Mouse (Mus musculus): ENCODE results near the gene Rom1. TPM values are rescaled to one million over a fixed set of nuclear protein-coding genes. Genes with fewer than 3 reads are reported as not detected.
"Not testable (repeated sequence)": the region's sequence is repeated elsewhere in the genome, so short reads cannot be mapped to it uniquely, and the experiment has no call there.

Gene Rom1
- polyA plus RNA-seq, 1 experiment: 8.3 TPM

DNA sequence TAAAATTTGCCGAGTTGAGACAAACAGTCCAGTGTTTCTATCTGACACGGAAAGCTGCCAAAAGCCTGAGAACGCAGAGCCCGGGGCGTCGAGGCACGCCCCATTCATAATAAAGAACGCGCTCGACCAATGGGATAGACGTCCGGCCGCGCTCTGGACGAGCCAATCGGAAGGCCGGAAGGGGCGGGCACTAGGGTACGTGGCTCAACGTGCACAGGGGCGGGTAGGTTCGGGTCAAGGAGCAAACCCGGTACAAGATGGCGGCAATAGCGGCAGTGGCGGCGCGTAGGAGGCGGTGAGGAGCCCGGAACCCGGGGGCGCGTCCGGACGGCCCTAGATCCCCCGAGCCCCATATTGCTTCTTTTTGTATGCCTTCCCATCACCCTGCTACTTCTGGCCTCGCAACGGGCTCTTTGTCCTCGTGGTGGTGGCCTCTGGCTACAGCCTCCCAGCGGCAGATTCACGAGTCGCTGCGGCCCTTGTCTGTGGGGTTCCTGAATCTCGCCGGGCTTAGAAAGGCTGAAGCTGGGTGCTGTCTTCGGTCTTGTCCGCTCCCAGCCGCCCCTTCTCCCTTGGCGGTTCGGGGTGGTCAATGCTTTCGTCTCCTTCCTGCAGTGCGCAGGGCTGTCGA lies 31.2 kb downstream of the Rom1 start, which contains the start of gene Ganab:
Gene Ganab (plus strand): TSS at position 207 of the 631 bp plus-strand sequence.
- peak; percentile 95 to 97 for DNase-seq (ENCODE audit: extremely low spot score in 1 of 2, low spot score in 1 of 2)

DNA sequence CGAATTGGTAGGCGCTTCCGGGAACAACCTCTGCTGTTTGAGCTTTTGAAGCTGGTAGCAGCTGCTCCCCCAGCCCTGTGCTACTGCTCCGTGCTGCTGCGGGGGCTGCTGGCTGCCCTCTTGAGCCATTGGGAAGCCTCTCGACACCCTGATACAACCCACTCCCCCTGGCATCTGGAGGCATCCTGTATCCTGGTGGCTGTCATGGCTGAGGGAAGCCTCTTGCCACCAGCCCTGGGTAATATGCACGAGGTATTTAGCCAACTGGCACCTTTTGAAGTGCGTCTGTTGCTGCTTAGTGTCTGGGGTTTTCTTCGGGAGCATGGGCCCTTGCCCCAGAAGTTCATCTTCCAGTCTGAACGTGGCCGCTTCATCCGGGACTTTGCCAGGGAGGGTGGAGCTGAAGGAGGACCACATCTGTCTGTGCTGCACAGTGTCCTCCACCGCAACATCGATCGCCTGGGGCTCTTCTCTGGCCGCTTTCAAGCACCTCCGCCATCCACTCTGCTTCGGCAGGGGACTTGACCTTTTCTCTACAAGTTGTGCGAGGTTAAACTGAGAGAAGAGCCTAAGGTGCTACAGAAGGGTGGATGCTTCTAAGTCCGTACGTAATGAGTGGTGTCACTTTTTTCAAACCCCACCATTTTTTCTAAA lies 31.8 kb downstream of the Rom1 start:
- not testable (repeated sequence) for DNase-seq (ENCODE audit: extremely low spot score in 1 of 2, low spot score in 1 of 2)

DNA sequence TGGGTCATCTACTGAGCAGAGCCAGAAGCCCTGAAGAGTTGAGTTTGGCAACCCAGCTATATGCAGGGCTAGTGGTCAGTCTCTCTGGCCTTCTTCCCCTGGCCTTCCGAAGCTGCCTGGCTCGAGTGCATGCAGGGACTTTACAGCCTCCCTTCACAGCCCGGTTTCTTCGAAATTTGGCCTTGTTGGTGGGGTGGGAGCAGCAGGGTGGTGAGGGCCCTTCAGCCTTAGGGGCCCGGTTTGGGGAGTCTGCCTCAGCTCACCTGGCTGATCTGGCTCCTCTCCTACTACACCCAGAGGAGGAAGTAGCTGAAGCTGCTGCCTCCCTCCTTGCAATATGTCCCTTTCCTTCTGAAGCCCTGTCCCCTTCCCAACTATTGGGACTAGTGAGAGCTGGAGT lies 32.9 kb downstream of the Rom1 start:
- DNase-seq (ENCODE audit: extremely low spot score in 1 of 2, low spot score in 1 of 2): not testable (repeated sequence)

DNA sequence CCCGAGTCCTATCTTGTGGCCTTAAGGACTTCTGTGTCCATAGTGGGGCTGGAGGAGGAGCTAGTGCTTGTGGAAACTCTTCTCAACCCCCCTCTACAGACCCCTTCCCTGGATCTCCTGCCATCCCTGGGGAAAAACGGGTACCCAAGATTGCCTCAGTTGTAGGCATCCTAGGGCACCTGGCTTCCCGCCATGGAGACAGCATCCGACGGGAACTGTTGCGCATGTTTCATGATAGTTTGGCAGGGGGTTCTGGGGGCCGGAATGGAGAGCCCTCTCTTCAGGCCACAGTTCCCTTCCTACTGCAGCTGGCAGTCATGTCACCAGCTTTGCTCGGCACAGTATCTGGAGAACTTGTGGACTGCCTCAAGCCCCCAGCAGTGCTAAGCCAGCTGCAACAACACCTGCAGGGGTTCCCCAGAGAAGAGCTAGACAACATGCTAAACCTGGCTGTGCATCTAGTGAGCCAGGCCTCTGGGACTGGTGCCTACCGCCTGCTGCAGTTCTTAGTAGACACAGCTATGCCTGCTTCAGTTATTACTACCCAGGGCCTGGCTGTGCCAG lies 33.7 kb downstream of the Rom1 start:
- DNase-seq (ENCODE audit: extremely low spot score in 1 of 2, low spot score in 1 of 2): no peak

DNA sequence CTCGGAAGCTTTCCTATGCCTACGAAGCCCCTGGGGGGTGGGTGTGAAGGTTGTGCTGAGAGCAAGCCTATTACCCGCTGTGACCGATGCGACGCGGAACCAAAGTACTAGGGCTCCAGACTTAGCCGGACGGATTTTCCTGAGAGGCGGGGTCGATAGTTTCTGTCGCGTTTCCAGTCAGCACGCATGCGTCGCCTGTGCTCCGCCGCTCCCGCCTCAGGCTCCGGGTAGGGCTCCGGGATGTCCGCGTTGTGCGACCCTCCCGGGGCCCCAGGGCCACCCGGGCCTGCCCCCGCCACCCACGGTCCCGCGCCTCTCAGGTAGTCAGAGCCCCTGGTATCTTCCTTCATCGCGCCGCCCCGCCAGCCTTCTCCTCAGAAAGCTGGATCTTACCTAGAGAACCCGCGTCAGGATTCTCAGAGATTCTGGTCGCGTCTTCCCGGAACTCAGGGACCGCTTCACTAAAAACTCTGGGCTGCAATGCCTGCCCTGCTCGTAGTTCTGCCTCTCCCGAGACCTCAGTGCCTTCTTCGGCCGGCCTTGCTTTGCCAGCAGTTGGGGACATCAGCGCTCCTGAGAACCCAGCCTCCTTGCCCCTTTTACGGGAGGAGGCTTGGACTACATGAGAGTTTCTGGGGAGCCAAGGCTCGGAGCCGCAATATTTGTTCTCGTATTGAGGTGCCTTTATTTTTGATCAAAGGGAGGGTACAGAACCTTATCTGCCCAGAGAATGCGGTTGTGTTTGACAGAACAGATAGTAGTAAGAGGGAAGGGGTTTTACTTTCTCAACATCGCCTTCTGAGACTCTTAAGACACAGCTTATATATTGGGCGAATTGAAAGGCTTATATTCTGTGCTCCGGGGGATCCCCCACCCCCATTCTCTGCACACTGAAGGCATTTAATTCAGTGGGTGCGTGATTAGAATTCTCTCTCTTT lies 36.1 kb downstream of the Rom1 start, which contains the start of gene Ints5:
Gene Ints5 (plus strand): TSS at position 177 of the 938 bp plus-strand sequence.
- DNase-seq (ENCODE audit: extremely low spot score in 1 of 2, low spot score in 1 of 2): peak; percentile 69 to 92

DNA sequence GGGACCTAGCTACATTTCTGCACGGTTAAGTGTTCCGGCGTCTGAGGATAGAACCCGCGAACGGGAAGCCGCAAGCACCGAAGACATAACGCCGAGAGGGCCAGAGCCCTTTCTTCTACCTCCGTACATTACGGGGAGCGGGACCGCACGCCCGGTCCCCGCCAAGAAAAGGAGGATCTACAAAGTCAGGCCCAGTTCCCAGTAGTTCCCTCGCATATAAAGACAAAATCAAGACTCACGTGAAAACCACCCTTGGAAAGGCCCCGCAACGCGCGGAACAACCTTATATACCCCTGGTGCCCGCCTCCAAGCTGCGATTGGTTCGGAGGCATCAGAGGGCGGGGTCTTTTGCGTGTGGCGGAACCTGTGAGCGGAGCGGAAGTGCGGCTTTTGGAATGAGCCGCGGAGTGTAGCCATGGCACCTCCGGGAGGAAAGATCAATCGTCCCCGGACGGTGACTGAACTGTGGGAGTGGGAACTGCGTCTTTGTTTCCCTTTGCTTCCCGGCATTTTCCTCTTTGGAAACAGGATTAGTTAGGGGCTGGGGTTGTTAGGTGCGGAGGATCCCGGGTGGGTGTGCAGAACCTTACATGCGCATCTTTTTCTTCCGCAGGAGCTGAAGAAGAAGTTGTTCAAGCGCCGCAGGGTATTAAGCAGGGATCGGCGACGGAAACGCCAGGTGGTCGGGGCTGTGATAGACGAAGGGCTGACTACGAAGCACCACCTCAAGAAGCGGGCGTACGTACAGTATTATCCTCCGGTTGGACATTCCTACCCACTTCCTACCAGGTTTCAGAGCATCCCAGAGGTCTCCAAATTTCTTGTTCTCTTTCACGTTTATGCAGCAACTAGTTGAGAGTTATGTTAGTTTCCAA lies 40.4 kb downstream of the Rom1 start, which contains the start of the genes 1810009A15Rik and Gm49416:
Gene 1810009A15Rik (plus strand): TSS at position 343 of the 875 bp plus-strand sequence.
Gene Gm49416 (plus strand): TSS at position 416 of the 875 bp plus-strand sequence.
- peak; percentile 88 to 96 for DNase-seq (ENCODE audit: extremely low spot score in 1 of 2, low spot score in 1 of 2)

DNA sequence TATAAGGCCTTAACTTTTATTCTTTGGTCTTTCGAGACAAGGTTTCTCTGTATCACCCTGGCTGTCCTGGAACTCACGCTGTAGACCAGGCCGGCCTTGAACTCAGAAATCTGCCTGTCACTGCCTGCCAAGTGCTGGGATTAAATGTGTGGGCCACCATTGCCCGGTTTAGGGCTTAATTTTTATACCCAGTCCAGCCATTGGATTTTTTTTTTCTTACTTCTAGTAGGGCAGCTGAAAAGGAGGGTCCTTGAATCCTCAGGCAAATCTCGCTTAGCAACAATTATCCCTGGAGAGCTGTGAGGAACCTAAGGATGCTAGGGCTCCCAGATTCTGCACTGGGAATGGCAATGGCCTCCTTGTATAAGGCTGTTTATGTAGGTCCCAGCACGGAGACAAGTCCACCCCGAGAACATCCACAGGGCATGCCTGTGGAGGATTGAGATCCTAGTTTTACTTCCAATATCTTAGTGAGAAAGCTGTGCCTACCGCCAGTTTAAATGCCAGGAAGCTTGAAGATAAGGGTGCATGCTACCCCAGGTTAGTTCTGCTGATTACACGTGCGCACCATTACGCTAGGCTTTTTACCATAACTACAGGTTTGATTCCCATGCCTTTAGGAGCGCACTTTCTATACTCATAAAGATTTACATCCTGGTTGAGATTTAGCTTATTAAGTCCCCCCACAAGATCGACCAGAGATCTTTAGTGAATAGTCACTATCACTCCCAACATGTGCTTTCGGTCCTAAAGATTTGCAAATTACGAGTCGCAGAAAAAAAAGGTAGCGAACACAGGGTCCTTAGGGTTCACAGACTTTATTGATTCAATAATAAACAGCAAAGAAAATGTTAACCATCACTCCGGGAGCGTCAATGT lies 41.3 kb downstream of the Rom1 start:
- no peak for DNase-seq (ENCODE audit: extremely low spot score in 1 of 2, low spot score in 1 of 2)

DNA sequence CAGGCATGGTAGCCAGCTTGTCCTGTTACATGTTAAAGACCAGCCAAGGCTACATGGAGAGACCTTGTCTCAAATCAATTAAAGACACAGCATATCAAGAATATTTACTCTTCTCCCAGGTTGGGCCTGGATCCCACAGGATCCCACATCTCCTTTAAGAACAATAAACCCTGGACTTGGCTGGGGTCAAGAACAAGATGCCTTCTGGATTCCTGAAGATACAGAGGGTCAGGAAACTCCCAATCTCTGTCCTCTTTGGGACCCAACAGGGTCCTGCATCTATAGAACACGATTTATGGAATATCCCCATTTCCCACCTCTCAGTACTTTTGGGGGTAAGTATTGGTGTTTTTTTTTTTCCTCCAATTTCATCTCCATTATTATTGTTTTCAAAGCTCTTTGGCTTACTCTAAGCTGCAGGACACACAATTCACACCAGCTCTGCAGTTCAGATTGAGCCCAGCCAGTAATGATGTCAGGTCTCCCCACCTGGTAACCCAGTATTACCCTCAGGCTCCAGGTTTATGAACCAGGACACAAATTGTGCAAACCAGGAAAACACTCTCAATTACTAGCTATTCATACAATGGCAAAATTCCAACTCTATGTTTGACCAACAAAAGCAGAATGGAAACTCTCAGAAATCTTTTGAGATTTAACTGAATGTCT lies 42.1 kb downstream of the Rom1 start:
- DNase-seq (ENCODE audit: extremely low spot score in 1 of 2, low spot score in 1 of 2): no peak

DNA sequence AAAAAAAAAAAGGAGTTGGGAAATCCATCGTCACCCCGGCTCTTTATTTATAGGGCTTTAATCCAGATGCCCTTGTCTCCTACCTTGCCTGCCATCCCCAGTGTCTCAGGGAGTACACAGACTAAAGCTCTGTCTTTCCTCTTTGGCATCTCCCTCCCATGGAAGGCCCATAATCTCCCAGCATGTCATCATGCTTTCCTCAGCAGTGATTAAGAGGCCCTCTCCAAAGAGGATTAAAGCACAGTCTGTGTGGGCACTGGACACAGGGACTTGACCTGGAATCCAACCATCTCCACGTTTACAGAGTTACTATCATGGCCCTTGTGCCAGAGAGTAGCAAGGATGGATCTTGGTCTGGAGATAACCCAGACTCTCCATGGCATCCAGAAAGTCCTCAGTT lies 45.5 kb downstream of the Rom1 start, which contains the start of the genes Lbhd1 and Gm49403:
Gene Lbhd1 (plus strand): TSS at position 117 of the 400 bp plus-strand sequence.
Gene Gm49403 (plus strand): TSS at position 315 of the 400 bp plus-strand sequence.
- DNase-seq (ENCODE audit: extremely low spot score in 1 of 2, low spot score in 1 of 2): no peak

DNA sequence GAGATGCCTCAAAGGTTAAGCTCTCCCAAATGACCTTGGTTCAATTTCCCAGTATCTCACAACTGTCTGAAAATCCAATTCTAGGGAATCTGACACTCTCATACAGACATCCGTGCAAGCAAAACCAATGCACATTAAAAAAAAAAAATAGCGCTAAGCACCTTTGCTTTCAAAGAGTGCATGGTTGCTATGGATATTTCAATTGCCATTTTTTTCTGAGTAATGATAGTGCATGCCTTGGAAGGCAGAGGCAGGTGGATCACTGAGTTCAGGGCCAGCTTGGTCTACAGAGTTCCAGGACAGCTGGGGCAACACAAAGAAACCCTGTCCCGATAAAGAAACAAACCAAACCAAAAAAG lies 48.1 kb downstream of the Rom1 start:
- no peak for DNase-seq (ENCODE audit: extremely low spot score in 1 of 2, low spot score in 1 of 2)

DNA sequence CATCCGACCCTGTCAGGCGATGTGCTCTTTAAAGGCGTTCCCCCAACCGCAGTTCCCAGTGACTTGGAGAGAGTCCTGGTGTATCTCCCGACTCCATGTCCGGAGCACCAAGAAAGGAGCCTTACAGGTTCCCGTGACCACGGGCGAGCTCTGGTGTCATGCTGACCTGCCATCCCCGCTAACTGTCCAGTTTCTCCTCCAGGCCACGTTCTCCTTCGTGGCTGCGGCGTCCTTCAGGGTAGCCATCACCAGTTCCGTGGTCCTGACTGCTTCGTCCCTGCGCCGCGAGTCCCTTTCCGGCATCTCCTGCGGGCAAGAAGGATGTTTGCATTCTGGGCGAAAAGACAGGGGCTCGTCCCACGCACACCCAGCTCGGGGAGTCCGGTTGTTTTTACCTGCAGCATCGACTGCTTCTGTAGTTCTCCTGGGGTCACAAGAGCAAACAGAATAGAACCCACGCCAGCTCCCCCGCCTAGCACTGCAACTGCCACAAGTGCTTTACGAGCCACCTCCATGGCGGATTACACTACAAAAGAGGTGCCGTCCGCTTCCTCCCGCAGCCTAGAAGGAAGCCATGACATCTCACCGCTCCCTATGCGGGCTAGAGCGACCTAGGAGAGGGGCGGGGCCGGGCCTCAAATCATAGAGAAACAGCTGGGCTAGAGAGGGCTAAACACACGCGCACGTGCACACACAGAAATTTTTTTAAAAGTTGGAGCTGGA lies 48.7 kb downstream of the Rom1 start, which contains the start of gene Uqcc3:
Gene Uqcc3 (minus strand): TSS at position 613 of the 723 bp plus-strand sequence.
- DNase-seq (ENCODE audit: extremely low spot score in 1 of 2, low spot score in 1 of 2): peak; percentile 88 to 93

Other genes starting within 250 kb of the Rom1 start
- 183 and 188 TPM in 2 replicates for gene Slc3a2, start 206.0 kb downstream of the Rom1 start, polyA plus RNA-seq (2012; rRNA removed)
- gene Wdr74, start 193.5 kb downstream of the Rom1 start, polyA plus RNA-seq (2012; rRNA removed): 48.9 and 49.2 TPM in 2 replicates
- gene 1700092M07Rik, start 188.6 kb downstream of the Rom1 start, polyA plus RNA-seq (2012; rRNA removed): 0.34 and 0.92 TPM in 2 replicates
- gene Stx5a, start 187.9 kb downstream of the Rom1 start, polyA plus RNA-seq (2012; rRNA removed): 111 and 130 TPM in 2 replicates
- gene Nxf1, start 172.3 kb downstream of the Rom1 start, polyA plus RNA-seq (2012; rRNA removed): 128 and 139 TPM in 2 replicates
- gene Tmem223, start 158.4 kb downstream of the Rom1 start, polyA plus RNA-seq (2012; rRNA removed): 124 and 140 TPM in 2 replicates
- gene Tmem179b, start 154.9 kb downstream of the Rom1 start, polyA plus RNA-seq (2012; rRNA removed): 16.9 and 18.1 TPM in 2 replicates
- gene Taf6l, start 142.9 kb downstream of the Rom1 start, polyA plus RNA-seq (2012; rRNA removed): 15.8 and 17.4 TPM in 2 replicates
- gene Polr2g, start 130.8 kb downstream of the Rom1 start, polyA plus RNA-seq (2012; rRNA removed): 159 and 171 TPM in 2 replicates
- gene Zbtb3, start 126.8 kb downstream of the Rom1 start, polyA plus RNA-seq (2012; rRNA removed): 3.8 and 4.6 TPM in 2 replicates
- gene Ttc9c, start 110.0 kb downstream of the Rom1 start, polyA plus RNA-seq (2012; rRNA removed): 27.2 and 30.9 TPM in 2 replicates
- gene Hnrnpul2, start 109.3 kb downstream of the Rom1 start, polyA plus RNA-seq (2012; rRNA removed): 92.6 and 96.8 TPM in 2 replicates
- gene AC129217.1, start 99.6 kb downstream of the Rom1 start, polyA plus RNA-seq (2012; rRNA removed): not detected in 2 replicates
- gene Bscl2, start 91.9 kb downstream of the Rom1 start, polyA plus RNA-seq (2012; rRNA removed): 122 and 130 TPM in 2 replicates
- gene Gng3, start 90.2 kb downstream of the Rom1 start, polyA plus RNA-seq (2012; rRNA removed): 248 and 262 TPM in 2 replicates
- 0.96 and 1.2 TPM in 2 replicates for gene Lrrn4cl, start 78.6 kb downstream of the Rom1 start, polyA plus RNA-seq (2012; rRNA removed)
- gene Ubxn1, start 57.9 kb downstream of the Rom1 start, polyA plus RNA-seq (2012; rRNA removed): 129 and 137 TPM in 2 replicates
- gene Uqcc3, start 48.4 kb downstream of the Rom1 start, polyA plus RNA-seq (2012; rRNA removed): 67.7 and 70.4 TPM in 2 replicates
- gene Lbhd1, start 45.6 kb downstream of the Rom1 start, polyA plus RNA-seq (2012; rRNA removed): 3.7 and 4.0 TPM in 2 replicates
- gene Gm49403, start 45.4 kb downstream of the Rom1 start, polyA plus RNA-seq (2012; rRNA removed): not detected in 2 replicates
- gene 1810009A15Rik, start 40.5 kb downstream of the Rom1 start, polyA plus RNA-seq (2012; rRNA removed): 36.6 and 41.3 TPM in 2 replicates
- not detected in 2 replicates for gene Gm49416, start 40.4 kb downstream of the Rom1 start, polyA plus RNA-seq (2012; rRNA removed)
- 14.8 and 15.8 TPM in 2 replicates for gene Ints5, start 36.4 kb downstream of the Rom1 start, polyA plus RNA-seq (2012; rRNA removed)
- gene Ganab, start 31.3 kb downstream of the Rom1 start, polyA plus RNA-seq (2012; rRNA removed): 87.7 and 95.2 TPM in 2 replicates
- 190 and 210 TPM in 2 replicates for gene B3gat3, start 9.0 kb downstream of the Rom1 start, polyA plus RNA-seq (2012; rRNA removed)
- gene Eml3, start 196 bp upstream of the Rom1 start, polyA plus RNA-seq (2012; rRNA removed): 13.9 and 14.1 TPM in 2 replicates
- 27.6 and 31.0 TPM in 2 replicates for gene Mta2, start 12.5 kb upstream of the Rom1 start, polyA plus RNA-seq (2012; rRNA removed)
- 19.6 and 20.5 TPM in 2 replicates for gene Tut1, start 24.5 kb upstream of the Rom1 start, polyA plus RNA-seq (2012; rRNA removed)
- gene Eef1g, start 37.7 kb upstream of the Rom1 start, polyA plus RNA-seq (2012; rRNA removed): 257 and 281 TPM in 2 replicates
- gene Ahnak, start 59.9 kb upstream of the Rom1 start, polyA plus RNA-seq (2012; rRNA removed): 6.8 and 7.5 TPM in 2 replicates
- 0.42 and 0.44 TPM in 2 replicates for gene Scgb1a1, start 158.6 kb upstream of the Rom1 start, polyA plus RNA-seq (2012; rRNA removed)
- gene Asrgl1, start 206.3 kb upstream of the Rom1 start, polyA plus RNA-seq (2012; rRNA removed): 83.1 and 90.4 TPM in 2 replicates